Mouse (Mus musculus) hindlimb bud, embryonic 11.5 days (tissue): ENCODE data around the gene Gm49403.
"Not testable (repeated sequence)": the region's sequence is repeated elsewhere in the genome, so short reads cannot be mapped to it uniquely, and the experiment has no call there.

Source experiments
- DNase-seq: peaks from one replicate; pipeline ENCODE4 v3.0.0-alpha.2; 2012; ENCODE audit warnings: low read depth, low spot score; ENCODE audit errors: extremely low spot score

The Gm49403 gene

DNA sequence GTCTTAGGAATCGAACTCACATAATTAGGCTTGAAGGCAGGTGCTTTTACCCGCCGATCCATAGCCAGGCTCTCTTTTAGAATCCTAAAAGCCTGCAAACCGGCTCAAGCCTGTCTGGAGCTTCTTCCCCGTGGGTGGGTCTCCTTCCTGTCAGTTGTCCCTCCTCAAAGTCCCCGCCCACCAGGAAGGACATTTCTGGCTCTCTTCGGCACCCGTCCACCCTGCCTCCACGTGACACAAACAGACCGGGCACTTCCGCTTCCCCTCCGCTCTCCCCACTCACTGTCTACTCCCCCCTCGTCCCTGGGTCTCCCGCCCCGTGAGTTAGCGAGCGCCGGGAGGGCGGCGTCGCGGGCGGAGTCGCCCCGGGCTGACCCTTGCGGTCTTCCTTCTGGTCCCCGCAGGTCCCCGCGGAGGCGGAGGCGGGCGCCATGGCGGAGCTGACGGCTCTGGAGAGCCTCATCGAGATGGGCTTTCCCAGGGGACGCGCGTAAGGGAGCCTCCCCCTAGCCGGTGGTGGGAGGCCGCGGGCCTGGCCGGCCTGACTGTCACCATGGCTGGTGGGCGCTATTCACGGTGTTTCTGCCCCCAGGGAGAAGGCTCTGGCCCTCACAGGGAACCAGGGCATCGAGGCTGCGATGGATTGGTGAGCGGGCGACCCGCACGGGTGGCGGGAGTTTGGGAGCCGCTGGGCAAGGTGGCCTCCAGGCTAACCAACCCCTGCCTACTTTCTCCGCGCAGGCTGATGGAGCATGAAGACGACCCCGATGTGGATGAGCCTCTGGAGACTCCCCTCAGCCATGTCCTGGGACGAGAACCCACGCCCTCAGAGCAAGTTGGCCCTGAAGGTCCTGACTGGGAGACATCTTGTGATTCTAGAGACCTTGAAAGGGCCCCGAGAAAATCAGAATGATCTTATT lies 12.2 kb upstream of the Gm49403 start, which contains the start of gene Ubxn1:
Gene Ubxn1, plus strand, starts transcription at position 230 of the 920 bp plus-strand sequence.
- peak; percentile 79 for DNase-seq

DNA sequence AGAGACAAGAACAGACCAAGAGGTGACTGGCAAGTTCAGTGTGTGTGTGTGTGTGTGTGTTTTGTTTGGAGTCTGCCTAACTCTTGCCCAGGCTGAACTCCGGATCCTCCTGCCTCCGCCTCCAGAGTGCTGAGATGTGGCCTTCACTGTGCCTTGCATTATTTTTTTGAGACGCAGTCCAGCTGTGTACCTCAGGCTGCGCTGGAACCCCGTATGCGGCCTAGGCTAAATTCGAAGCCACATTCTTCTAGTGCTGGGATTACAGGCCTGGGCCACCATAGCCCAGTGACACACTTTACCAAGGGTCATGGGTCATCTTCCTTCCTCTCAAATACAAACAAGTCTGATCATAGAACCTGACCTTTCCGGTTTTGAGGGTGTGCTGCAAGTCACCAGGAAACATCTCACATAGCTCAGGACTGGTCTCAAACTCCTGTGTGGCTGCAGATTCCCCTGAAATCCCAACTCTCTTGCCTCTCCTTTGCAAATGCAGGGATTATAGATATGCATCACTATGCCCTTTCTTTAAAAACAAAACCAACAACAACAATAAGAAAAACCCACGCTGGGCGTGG lies 11.4 kb upstream of the Gm49403 start:
- no peak for DNase-seq

- DNase-seq: no peak
Observed at GRCm38 (mm10) chr19:8875031-8875430, 8.7 kb upstream of the Gm49403 start.

DNA sequence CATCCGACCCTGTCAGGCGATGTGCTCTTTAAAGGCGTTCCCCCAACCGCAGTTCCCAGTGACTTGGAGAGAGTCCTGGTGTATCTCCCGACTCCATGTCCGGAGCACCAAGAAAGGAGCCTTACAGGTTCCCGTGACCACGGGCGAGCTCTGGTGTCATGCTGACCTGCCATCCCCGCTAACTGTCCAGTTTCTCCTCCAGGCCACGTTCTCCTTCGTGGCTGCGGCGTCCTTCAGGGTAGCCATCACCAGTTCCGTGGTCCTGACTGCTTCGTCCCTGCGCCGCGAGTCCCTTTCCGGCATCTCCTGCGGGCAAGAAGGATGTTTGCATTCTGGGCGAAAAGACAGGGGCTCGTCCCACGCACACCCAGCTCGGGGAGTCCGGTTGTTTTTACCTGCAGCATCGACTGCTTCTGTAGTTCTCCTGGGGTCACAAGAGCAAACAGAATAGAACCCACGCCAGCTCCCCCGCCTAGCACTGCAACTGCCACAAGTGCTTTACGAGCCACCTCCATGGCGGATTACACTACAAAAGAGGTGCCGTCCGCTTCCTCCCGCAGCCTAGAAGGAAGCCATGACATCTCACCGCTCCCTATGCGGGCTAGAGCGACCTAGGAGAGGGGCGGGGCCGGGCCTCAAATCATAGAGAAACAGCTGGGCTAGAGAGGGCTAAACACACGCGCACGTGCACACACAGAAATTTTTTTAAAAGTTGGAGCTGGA lies 3.3 kb upstream of the Gm49403 start, which contains the start of gene Uqcc3:
Gene Uqcc3, minus strand, starts transcription at position 613 of the 723 bp plus-strand sequence.
- no peak for DNase-seq

- no peak for DNase-seq
Observed at GRCm38 (mm10) chr19:8881034-8881392, 2.7 kb upstream of the Gm49403 start.

DNA sequence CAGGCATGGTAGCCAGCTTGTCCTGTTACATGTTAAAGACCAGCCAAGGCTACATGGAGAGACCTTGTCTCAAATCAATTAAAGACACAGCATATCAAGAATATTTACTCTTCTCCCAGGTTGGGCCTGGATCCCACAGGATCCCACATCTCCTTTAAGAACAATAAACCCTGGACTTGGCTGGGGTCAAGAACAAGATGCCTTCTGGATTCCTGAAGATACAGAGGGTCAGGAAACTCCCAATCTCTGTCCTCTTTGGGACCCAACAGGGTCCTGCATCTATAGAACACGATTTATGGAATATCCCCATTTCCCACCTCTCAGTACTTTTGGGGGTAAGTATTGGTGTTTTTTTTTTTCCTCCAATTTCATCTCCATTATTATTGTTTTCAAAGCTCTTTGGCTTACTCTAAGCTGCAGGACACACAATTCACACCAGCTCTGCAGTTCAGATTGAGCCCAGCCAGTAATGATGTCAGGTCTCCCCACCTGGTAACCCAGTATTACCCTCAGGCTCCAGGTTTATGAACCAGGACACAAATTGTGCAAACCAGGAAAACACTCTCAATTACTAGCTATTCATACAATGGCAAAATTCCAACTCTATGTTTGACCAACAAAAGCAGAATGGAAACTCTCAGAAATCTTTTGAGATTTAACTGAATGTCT lies 3.3 kb downstream of the Gm49403 start:
- no peak for DNase-seq

DNA sequence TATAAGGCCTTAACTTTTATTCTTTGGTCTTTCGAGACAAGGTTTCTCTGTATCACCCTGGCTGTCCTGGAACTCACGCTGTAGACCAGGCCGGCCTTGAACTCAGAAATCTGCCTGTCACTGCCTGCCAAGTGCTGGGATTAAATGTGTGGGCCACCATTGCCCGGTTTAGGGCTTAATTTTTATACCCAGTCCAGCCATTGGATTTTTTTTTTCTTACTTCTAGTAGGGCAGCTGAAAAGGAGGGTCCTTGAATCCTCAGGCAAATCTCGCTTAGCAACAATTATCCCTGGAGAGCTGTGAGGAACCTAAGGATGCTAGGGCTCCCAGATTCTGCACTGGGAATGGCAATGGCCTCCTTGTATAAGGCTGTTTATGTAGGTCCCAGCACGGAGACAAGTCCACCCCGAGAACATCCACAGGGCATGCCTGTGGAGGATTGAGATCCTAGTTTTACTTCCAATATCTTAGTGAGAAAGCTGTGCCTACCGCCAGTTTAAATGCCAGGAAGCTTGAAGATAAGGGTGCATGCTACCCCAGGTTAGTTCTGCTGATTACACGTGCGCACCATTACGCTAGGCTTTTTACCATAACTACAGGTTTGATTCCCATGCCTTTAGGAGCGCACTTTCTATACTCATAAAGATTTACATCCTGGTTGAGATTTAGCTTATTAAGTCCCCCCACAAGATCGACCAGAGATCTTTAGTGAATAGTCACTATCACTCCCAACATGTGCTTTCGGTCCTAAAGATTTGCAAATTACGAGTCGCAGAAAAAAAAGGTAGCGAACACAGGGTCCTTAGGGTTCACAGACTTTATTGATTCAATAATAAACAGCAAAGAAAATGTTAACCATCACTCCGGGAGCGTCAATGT lies 4.1 kb downstream of the Gm49403 start:
- no peak for DNase-seq

GRCm38 (mm10) chr19:8888511-8889385 lies 5.0 kb downstream of the Gm49403 start, which contains the start of the genes 1810009A15Rik and Gm49416:
Gene 1810009A15Rik (plus strand): TSS chr19:8888853.
Gene Gm49416 (plus strand): TSS chr19:8888926.
- peak; percentile 86 for DNase-seq

GRCm38 (mm10) chr19:8892829-8893766 lies 9.4 kb downstream of the Gm49403 start, which contains the start of gene Ints5:
Gene Ints5 (plus strand): TSS chr19:8893005.
- no peak for DNase-seq

DNA sequence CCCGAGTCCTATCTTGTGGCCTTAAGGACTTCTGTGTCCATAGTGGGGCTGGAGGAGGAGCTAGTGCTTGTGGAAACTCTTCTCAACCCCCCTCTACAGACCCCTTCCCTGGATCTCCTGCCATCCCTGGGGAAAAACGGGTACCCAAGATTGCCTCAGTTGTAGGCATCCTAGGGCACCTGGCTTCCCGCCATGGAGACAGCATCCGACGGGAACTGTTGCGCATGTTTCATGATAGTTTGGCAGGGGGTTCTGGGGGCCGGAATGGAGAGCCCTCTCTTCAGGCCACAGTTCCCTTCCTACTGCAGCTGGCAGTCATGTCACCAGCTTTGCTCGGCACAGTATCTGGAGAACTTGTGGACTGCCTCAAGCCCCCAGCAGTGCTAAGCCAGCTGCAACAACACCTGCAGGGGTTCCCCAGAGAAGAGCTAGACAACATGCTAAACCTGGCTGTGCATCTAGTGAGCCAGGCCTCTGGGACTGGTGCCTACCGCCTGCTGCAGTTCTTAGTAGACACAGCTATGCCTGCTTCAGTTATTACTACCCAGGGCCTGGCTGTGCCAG lies 11.7 kb downstream of the Gm49403 start:
- DNase-seq: no peak

DNA sequence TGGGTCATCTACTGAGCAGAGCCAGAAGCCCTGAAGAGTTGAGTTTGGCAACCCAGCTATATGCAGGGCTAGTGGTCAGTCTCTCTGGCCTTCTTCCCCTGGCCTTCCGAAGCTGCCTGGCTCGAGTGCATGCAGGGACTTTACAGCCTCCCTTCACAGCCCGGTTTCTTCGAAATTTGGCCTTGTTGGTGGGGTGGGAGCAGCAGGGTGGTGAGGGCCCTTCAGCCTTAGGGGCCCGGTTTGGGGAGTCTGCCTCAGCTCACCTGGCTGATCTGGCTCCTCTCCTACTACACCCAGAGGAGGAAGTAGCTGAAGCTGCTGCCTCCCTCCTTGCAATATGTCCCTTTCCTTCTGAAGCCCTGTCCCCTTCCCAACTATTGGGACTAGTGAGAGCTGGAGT lies 12.5 kb downstream of the Gm49403 start:
- DNase-seq: not testable (repeated sequence)

- not testable (repeated sequence) for DNase-seq
Observed at GRCm38 (mm10) chr19:8897211-8897864, 13.6 kb downstream of the Gm49403 start.

GRCm38 (mm10) chr19:8897865-8898495 lies 14.2 kb downstream of the Gm49403 start, which contains the start of gene Ganab:
Gene Ganab (plus strand): TSS chr19:8898071.
- peak; percentile 89 for DNase-seq

DNA sequence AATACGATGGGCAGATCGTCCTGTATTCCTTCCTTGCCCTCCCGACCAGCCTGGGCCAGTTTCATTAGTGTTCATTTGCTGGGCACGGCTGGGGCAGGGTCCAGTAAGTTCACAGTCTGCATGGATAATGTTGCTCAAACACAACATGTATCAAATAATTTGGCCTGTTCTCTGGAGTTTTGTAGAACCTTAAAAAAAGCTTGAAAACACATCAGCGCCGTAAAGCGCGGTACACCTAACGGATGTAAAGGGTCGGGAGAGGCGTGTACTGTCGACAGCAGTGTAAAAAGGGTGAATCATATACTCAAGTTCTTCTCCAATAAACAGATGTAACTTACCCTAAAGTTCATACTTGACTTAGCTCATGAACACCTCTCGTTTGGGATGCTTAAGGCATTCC lies 14.8 kb downstream of the Gm49403 start:
- no peak for DNase-seq

DNA sequence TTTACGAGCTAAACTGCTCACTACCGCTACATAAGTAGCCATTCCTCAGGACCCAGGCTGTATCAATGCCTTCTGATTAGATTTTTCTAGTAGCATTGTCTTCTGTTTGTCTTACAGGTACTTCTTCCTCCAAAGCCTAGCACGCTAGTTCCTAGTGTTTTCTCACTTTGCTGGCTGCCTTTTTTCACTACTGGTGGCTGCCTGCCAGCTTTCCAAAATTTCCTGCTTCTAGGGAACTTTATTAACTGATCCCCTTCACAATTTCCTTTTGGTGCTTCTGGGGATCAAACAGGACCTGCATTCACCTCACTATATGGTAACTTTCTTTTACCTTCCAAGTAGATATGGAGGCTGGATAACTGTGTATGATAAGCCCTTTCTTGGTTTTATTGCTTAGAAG lies 15.3 kb downstream of the Gm49403 start:
- DNase-seq: no peak

- DNase-seq: no peak
Observed at GRCm38 (mm10) chr19:8903412-8903811, 19.7 kb downstream of the Gm49403 start.
